Mouse (Mus musculus): ENCODE measurements around the gene Pphln1. TPM values are rescaled to one million over a fixed set of nuclear protein-coding genes. Genes with fewer than 3 reads are reported as not detected.

The Pphln1 gene
- polyA plus RNA-seq, 1 experiment from 2014 or later, result 35.4 TPM

- DNase-seq (no peak), ATAC-seq (ENCODE audit: low FRiP score, low TSS enrichment) (no peak)
- H3K27ac ChIP-seq (replicated peaks; ENCODE audit: low read depth, low read length), result no peak overlapping the region
- no peaks in the 10 kb centered on the region for H3K9me3 ChIP-seq (ENCODE audit: control insufficient read depth, low read length)
- no peak overlapping the region for H3K9ac ChIP-seq (replicated peaks; ENCODE audit: low read length)
- no peak overlapping the region for H3K4me3 ChIP-seq (replicated peaks; ENCODE audit: low read depth, low read length)
- no peaks in the 10 kb centered on the region for H3K27me3 ChIP-seq (ENCODE audit: control insufficient read depth, insufficient read depth, low read length)
- no peaks in the 10 kb centered on the region for H3K4me1 ChIP-seq (ENCODE audit: control insufficient read depth, insufficient read depth, low read length)
- H3K36me3 ChIP-seq (ENCODE audit: control insufficient read depth, insufficient read depth, low read length), result peaks cover 14% of the 10 kb centered on the region
- H3K4me2 ChIP-seq (ENCODE audit: low read length), result no peak overlapping the region
- 76% methylated on average over 5 of the region's 5 CpGs for WGBS
Measured at GRCm38 (mm10) chr15:93381337-93381736, 16.8 kb upstream of the Pphln1 start.

DNA sequence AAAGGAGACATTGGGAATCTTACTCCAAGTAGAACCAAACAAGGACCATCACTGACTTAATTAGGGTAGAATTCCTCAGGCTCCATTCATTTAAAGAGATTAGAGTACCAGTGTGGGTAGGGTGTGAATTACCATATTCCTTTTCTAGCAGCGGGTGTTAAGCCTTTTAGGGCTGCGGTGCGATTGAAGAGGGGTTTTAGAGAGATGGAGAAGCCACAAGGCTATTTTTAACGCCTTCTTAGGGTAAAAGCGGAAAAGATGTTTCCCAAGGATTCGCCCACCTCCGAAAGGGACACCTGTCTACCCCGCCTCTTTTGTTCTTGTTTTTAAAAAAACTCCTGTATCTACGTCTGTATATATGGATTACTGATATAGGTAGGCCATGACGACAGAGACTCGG lies 881 bp upstream of the Pphln1 start:
- Histone ChIP-seq H3K9ac (replicated peaks; ENCODE audit: low read length) (peak overlapping the region; percentile 93), H3K36me3 (ENCODE audit: control insufficient read depth, insufficient read depth, low read length) (peaks cover 33% of the 10 kb centered on the region), H3K27me3 (ENCODE audit: control insufficient read depth, insufficient read depth, low read length) (no peaks in the 10 kb centered on the region), H3K4me3 (replicated peaks; ENCODE audit: low read depth, low read length) (peak overlapping the region; percentile 98), H3K4me1 (ENCODE audit: control insufficient read depth, insufficient read depth, low read length) (peaks cover 15% of the 10 kb centered on the region), H3K27ac (replicated peaks; ENCODE audit: low read depth, low read length) (no peak overlapping the region), H3K4me2 (ENCODE audit: low read length) (peak overlapping the region; percentile 84), H3K9me3 (ENCODE audit: control insufficient read depth, low read length) (no peaks in the 10 kb centered on the region)
- WGBS, result under 1% methylated on average over 11 of the region's 11 CpGs
- peak; percentile 19 for DNase-seq
- ATAC-seq (ENCODE audit: low FRiP score, low TSS enrichment), result no peak

DNA sequence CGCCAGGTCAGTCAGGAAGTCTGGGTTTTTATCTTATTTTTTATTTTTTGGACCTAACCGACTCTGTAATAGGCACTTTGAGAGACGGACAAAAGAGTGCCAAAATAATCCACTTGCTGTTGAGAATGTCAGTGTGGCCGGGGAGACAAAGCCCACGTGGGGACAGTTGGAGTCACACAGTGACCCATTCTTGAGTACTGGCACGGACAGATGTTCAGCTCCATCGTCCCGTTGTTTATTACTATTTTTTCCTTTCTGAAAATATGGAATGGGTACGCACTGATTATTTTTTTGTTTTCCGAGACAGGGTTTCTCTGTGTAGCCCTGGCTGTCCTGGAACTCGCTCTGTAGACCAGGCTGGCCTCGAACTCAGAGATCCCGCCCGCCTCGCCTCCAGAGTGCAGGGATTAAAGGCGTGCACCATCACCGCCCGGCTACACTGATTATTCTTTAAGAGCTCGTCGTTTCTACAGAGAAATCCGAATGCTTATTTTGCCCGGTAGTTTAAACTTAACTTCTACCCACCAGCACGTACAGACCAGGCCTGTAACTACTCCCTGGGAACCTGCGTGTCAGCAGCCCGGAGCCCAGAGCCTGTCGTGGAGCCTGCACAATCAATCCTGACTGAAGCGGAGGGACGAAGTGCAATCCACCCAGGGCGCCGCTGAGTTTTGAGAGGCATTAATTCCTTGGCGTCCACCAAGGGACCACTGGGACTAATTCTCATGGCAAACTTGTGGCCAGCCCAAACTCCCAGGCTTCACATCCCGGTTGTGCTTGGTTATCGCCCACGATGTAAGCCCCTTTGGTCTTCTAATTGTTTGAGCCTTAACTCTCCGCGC lies 770 bp downstream of the Pphln1 start:
- Histone ChIP-seq H3K4me2 (ENCODE audit: low read length) (peak overlapping the region; percentile 84), H3K9me3 (ENCODE audit: control insufficient read depth, low read length) (no peaks in the 10 kb centered on the region), H3K36me3 (ENCODE audit: control insufficient read depth, insufficient read depth, low read length) (peaks cover 17% of the 10 kb centered on the region), H3K9ac (replicated peaks; ENCODE audit: low read length) (peak overlapping the region; percentile 93), H3K27me3 (ENCODE audit: control insufficient read depth, insufficient read depth, low read length) (no peaks in the 10 kb centered on the region), H3K4me3 (replicated peaks; ENCODE audit: low read depth, low read length) (peak overlapping the region; percentile 98), H3K27ac (replicated peaks; ENCODE audit: low read depth, low read length) (peak overlapping the region; percentile 92), H3K4me1 (ENCODE audit: control insufficient read depth, insufficient read depth, low read length) (peaks cover 15% of the 10 kb centered on the region)
- DNase-seq (peak; percentile 24), ATAC-seq (ENCODE audit: low FRiP score, low TSS enrichment) (0 out of 2 replicates have a peak, but pooled peaks have one; percentile 38)
- 1% methylated on average over 36 of the region's 36 CpGs for WGBS

DNA sequence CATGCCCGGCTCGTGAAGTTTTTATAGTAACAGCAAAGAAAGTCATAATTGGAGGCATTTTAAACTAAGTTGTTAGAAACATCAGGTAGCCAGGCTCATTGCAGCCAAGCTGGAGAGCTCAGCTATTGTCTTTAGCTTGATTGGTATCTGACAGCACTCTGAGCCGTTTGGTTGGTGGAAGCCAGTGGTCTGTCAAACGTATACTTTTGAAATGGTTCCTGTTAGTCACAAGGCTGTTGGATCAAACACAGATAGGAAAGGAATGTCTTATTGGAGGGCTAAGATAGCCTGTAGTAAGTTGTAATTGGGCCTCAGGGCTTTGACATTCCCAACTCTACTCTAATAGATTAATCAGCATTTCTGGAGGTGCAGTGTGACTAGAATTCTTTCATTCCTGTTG lies 3.3 kb downstream of the Pphln1 start:
- Histone ChIP-seq H3K4me3 (replicated peaks; ENCODE audit: low read depth, low read length) (no peak overlapping the region), H3K4me1 (ENCODE audit: control insufficient read depth, insufficient read depth, low read length) (peaks cover 14% of the 10 kb centered on the region), H3K36me3 (ENCODE audit: control insufficient read depth, insufficient read depth, low read length) (peaks cover 2% of the 10 kb centered on the region; the same call in 1 of the 2 replicates), H3K4me2 (ENCODE audit: low read length) (no peak overlapping the region), H3K9me3 (ENCODE audit: control insufficient read depth, low read length) (no peaks in the 10 kb centered on the region), H3K9ac (replicated peaks; ENCODE audit: low read length) (no peak overlapping the region), H3K27me3 (ENCODE audit: control insufficient read depth, insufficient read depth, low read length) (no peaks in the 10 kb centered on the region), H3K27ac (replicated peaks; ENCODE audit: low read depth, low read length) (no peak overlapping the region)
- 87% methylated on average over 4 of the region's 4 CpGs for WGBS
- DNase-seq, result no peak
- no peak for ATAC-seq (ENCODE audit: low FRiP score, low TSS enrichment)

- H3K27me3 ChIP-seq (ENCODE audit: control insufficient read depth, insufficient read depth, low read length), result no peaks in the 10 kb centered on the region
- no peak overlapping the region for H3K4me3 ChIP-seq (replicated peaks; ENCODE audit: low read depth, low read length)
- WGBS, result 94% methylated on average over 2 of the region's 2 CpGs
- H3K4me2 ChIP-seq (ENCODE audit: low read length), result no peak overlapping the region
- peaks cover 4% of the 10 kb centered on the region; the same call in 1 of the 2 replicates for H3K36me3 ChIP-seq (ENCODE audit: control insufficient read depth, insufficient read depth, low read length)
- H3K9me3 ChIP-seq (ENCODE audit: control insufficient read depth, low read length), result no peaks in the 10 kb centered on the region
- H3K27ac ChIP-seq (replicated peaks; ENCODE audit: low read depth, low read length), result no peak overlapping the region
- DNase-seq, result no peak
- H3K9ac ChIP-seq (replicated peaks; ENCODE audit: low read length), result no peak overlapping the region
- no peak for ATAC-seq (ENCODE audit: low FRiP score, low TSS enrichment)
- peaks cover 11% of the 10 kb centered on the region for H3K4me1 ChIP-seq (ENCODE audit: control insufficient read depth, insufficient read depth, low read length)
Measured at GRCm38 (mm10) chr15:93402730-93403129, 4.6 kb downstream of the Pphln1 start.

DNA sequence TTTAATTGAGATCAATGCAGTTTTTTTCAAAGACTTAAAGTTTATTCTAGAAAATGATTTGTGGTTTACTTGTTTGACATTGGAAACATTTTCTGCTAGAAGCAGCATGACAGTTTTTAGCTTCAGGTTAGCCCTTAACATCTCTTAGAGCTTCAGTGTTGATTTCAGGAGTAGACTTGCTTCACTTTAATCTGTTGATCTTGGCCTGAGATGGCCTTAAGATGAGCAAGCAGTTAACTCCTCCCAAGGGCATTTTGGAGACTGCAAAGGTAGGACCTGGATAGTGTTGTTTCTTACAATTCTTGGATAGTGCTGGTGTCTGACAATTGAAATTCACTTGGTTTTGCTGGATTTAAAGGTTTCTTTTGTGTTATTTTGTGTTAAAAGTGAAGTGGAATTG lies 6.7 kb downstream of the Pphln1 start:
- peaks cover 4% of the 10 kb centered on the region; the same call in 1 of the 2 replicates for H3K36me3 ChIP-seq (ENCODE audit: control insufficient read depth, insufficient read depth, low read length)
- DNase-seq, result no peak
- H3K9me3 ChIP-seq (ENCODE audit: control insufficient read depth, low read length), result no peaks in the 10 kb centered on the region
- no peak overlapping the region for H3K27ac ChIP-seq (replicated peaks; ENCODE audit: low read depth, low read length)
- H3K4me2 ChIP-seq (ENCODE audit: low read length), result no peak overlapping the region
- no peaks in the 10 kb centered on the region for H3K27me3 ChIP-seq (ENCODE audit: control insufficient read depth, insufficient read depth, low read length)
- H3K9ac ChIP-seq (replicated peaks; ENCODE audit: low read length), result no peak overlapping the region
- ATAC-seq (ENCODE audit: low FRiP score, low TSS enrichment), result no peak
- H3K4me1 ChIP-seq (ENCODE audit: control insufficient read depth, insufficient read depth, low read length), result peaks cover under 1% of the 10 kb centered on the region; the same call in 1 of the 2 replicates
- H3K4me3 ChIP-seq (replicated peaks; ENCODE audit: low read depth, low read length), result no peak overlapping the region

DNA sequence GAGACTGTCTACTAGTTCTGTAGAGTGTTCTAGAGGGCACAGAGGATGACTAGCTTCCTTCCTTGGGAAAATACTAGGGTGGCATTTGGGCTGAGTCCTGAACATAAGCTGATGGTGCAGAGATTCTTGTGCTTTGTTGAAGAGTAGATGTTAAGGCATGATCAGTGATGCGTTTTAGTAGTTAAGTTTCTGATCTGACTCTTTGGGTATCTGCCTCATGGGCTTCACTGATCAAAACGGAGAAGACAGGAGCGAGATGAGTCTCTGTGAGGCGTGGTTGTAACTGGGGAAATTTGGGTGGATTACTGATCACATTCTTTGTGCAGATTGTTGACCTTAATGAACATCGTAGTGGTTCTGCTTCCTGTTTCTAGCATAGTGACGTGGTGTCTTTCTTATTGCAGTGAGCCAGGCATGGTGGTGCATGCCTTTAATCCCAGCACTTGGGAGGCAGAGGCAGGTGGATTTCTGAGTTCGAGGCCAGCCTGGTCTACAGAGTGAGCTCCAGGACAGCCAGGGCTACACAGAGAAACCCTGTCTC lies 7.4 kb downstream of the Pphln1 start:
- ATAC-seq (ENCODE audit: low FRiP score, low TSS enrichment), result no peak
- whole genome bisulfite sequencing, result 95% methylated on average over 7 of the region's 7 CpGs

DNA sequence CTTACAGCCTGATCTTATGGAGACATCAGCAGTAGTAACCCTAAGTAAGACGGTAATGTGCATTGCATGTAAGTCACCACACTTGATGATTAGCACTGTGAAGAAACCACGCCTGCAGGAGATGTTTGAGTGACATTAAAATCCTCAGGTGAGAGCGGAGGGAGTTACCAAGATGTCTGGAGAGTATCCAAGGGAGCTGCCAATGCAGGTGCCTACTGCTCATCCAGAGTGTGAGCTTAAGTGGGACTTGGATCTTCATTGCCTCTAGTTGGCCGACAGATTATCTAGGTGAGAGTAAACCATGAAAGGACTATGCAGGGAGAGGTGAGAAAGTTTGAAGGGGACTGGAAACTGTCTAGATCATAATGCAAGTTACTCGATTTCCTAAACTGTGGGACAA lies 8.3 kb downstream of the Pphln1 start:
- no peak for ATAC-seq (ENCODE audit: low FRiP score, low TSS enrichment)
- Histone ChIP-seq H3K4me3 (replicated peaks; ENCODE audit: low read depth, low read length) (no peak overlapping the region), H3K4me1 (ENCODE audit: control insufficient read depth, insufficient read depth, low read length) (no peaks in the 10 kb centered on the region), H3K27me3 (ENCODE audit: control insufficient read depth, insufficient read depth, low read length) (no peaks in the 10 kb centered on the region), H3K9me3 (ENCODE audit: control insufficient read depth, low read length) (no peaks in the 10 kb centered on the region), H3K36me3 (ENCODE audit: control insufficient read depth, insufficient read depth, low read length) (peaks cover 16% of the 10 kb centered on the region), H3K9ac (replicated peaks; ENCODE audit: low read length) (no peak overlapping the region), H3K4me2 (ENCODE audit: low read length) (no peak overlapping the region), H3K27ac (replicated peaks; ENCODE audit: low read depth, low read length) (no peak overlapping the region)
- no peak for DNase-seq
- WGBS, result 95% methylated on average over 5 of the region's 5 CpGs

More for the DNA sequence above, 7.4 kb downstream of the Pphln1 start:
- H3K27me3 ChIP-seq (ENCODE audit: control insufficient read depth, insufficient read depth, low read length), result no peaks in the 10 kb centered on the region
- no peak overlapping the region for H3K4me3 ChIP-seq (replicated peaks; ENCODE audit: low read depth, low read length)
- H3K27ac ChIP-seq (replicated peaks; ENCODE audit: low read depth, low read length), result no peak overlapping the region
- no peaks in the 10 kb centered on the region for H3K4me1 ChIP-seq (ENCODE audit: control insufficient read depth, insufficient read depth, low read length)
- no peak overlapping the region for H3K9ac ChIP-seq (replicated peaks; ENCODE audit: low read length)
- no peak for DNase-seq
- no peaks in the 10 kb centered on the region for H3K9me3 ChIP-seq (ENCODE audit: control insufficient read depth, low read length)
- no peak overlapping the region for H3K4me2 ChIP-seq (ENCODE audit: low read length)
- peaks cover 10% of the 10 kb centered on the region; the same call in 1 of the 2 replicates for H3K36me3 ChIP-seq (ENCODE audit: control insufficient read depth, insufficient read depth, low read length)

DNA sequence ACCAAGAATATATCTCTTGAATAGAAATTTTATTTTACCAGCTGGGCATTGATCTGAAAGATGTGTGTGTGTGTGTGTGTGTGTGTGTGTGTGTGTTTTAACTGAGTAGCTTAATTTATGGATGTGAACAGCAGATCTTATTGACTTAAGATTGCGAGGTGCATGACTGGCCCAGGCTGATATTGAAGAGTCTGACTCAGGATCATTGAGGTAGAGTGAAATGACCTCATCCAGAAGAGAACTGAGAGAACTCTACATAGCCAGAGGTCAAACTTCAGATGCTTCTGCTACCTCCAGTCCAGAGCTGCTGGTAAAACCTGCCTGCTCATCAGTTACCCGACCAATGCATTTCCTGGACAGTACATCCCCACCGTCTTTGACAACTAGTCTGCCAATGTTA lies 14.3 kb downstream of the Pphln1 start:
- Histone ChIP-seq H3K4me3 (replicated peaks; ENCODE audit: low read depth, low read length) (no peak overlapping the region), H3K36me3 (ENCODE audit: control insufficient read depth, insufficient read depth, low read length) (peaks cover 23% of the 10 kb centered on the region), H3K9me3 (ENCODE audit: control insufficient read depth, low read length) (no peaks in the 10 kb centered on the region), H3K4me1 (ENCODE audit: control insufficient read depth, insufficient read depth, low read length) (no peaks in the 10 kb centered on the region), H3K4me2 (ENCODE audit: low read length) (no peak overlapping the region), H3K9ac (replicated peaks; ENCODE audit: low read length) (no peak overlapping the region), H3K27ac (replicated peaks; ENCODE audit: low read depth, low read length) (no peak overlapping the region), H3K27me3 (ENCODE audit: control insufficient read depth, insufficient read depth, low read length) (no peaks in the 10 kb centered on the region)
- WGBS, result 97% methylated on average over 3 of the region's 3 CpGs
- no peak for DNase-seq
- no peak for ATAC-seq (ENCODE audit: low FRiP score, low TSS enrichment)
